Mouse (Mus musculus) lung, embryonic 15.5 days (tissue): ENCODE results near the gene Gm6465. TPM values are rescaled to one million over a fixed set of nuclear protein-coding genes. Genes with fewer than 3 reads are reported as not detected.
"Not testable (repeated sequence)": the region's sequence is repeated elsewhere in the genome, so short reads cannot be mapped to it uniquely, and the experiment has no call there.

Experiments
- ATAC-seq: fragments of 200-750 bp; cut with Nextera tagmentation; 2 replicates; pipeline ENCODE4 v1.8.0; 2017; ENCODE audit warnings: moderate number of reproducible peaks, borderline replicate concordance; ENCODE audit not compliant: low FRiP score, low TSS enrichment; ENCODE audit errors: extremely low read depth
- H3K27ac ChIP-seq: fragments of 300-500 bp; sonication (generic); 2 replicates; pipeline ENCODE4 v1.5.1; 2015; ENCODE audit warnings: moderate library complexity, mild to moderate bottlenecking, inconsistent platforms
- H3K27me3 ChIP-seq: fragments of 300-500 bp; sonication (generic); 2 replicates; pipeline ENCODE4 v1.6.1; 2015; ENCODE audit warnings: inconsistent platforms
- H3K36me3 ChIP-seq: fragments of 300-500 bp; sonication (generic); 2 replicates; pipeline ENCODE4 v1.6.1; 2015; ENCODE audit warnings: inconsistent platforms
- H3K4me1 ChIP-seq: fragments of 300-500 bp; sonication (generic); 2 replicates; pipeline ENCODE4 v1.6.1; 2015; ENCODE audit warnings: inconsistent platforms
- H3K4me2 ChIP-seq: fragments of 300-500 bp; sonication (generic); 2 replicates; pipeline ENCODE4 v1.6.1; 2015; ENCODE audit warnings: inconsistent platforms, mild to moderate bottlenecking, moderate library complexity
- H3K4me3 ChIP-seq: fragments of 300-500 bp; sonication (generic); 2 replicates; pipeline ENCODE4 v1.5.1; 2015; ENCODE audit warnings: mild to moderate bottlenecking, inconsistent platforms
- H3K9ac ChIP-seq: fragments of 300-500 bp; sonication (generic); 2 replicates; pipeline ENCODE4 v1.6.1; 2015; ENCODE audit warnings: inconsistent platforms
- H3K9me3 ChIP-seq: fragments of 300-500 bp; sonication (generic); 2 replicates; pipeline ENCODE4 v1.6.1; 2016; ENCODE audit warnings: inconsistent platforms
- WGBS: fragments of 180-500 bp; shearing (Covaris S2); methylation state at CpG from one replicate; pipeline ENCODE4 v1.1.7; 2015; 5-methylcytosine and 5-hydroxymethylcytosine counted together
- polyA plus RNA-seq: library from polyadenylated mRNA; unstranded; fragments of >200 nt; fragmentation: Nextera tagmentation; extraction: Ambion mirVana; gene quantifications from 2 replicates; pipeline ENCODE4 v1.2.1, GENCODE M21; 2015

Gm6465 gene
- not detected in 2 replicates for polyA plus RNA-seq

GRCm38 (mm10) chr5:11845239-11845638, at the start of gene Gm6465:
Gene Gm6465 (plus strand): TSS chr5:11845539.
- not testable (repeated sequence) for H3K36me3 ChIP-seq, H3K9ac ChIP-seq, H3K9me3 ChIP-seq, ATAC-seq, H3K4me1 ChIP-seq, H3K4me3 ChIP-seq, H3K27me3 ChIP-seq, H3K27ac ChIP-seq, H3K4me2 ChIP-seq
- WGBS: 56% methylated on average over 2 of the region's 2 CpGs

GRCm38 (mm10) chr5:11845824-11846223, 485 bp downstream of the Gm6465 start:
- H3K9me3 ChIP-seq, H3K27me3 ChIP-seq, H3K36me3 ChIP-seq, H3K4me2 ChIP-seq, H3K4me3 ChIP-seq, H3K9ac ChIP-seq, ATAC-seq, H3K4me1 ChIP-seq, H3K27ac ChIP-seq: not testable (repeated sequence)
- WGBS: 54% methylated on average over 1 of the region's 1 CpGs

- H3K36me3 ChIP-seq, ATAC-seq, H3K9ac ChIP-seq, H3K4me3 ChIP-seq, H3K27ac ChIP-seq, H3K27me3 ChIP-seq, H3K4me1 ChIP-seq, H3K4me2 ChIP-seq, H3K9me3 ChIP-seq: not testable (repeated sequence)
Observed at GRCm38 (mm10) chr5:11857909-11858308, 12.6 kb downstream of the Gm6465 start.

Other genes starting within 250 kb of the Gm6465 start
- not detected in 2 replicates for gene Gm8922, start 163.6 kb upstream of the Gm6465 start, polyA plus RNA-seq
- not detected in 2 replicates for gene Gm8926, start 75.0 kb upstream of the Gm6465 start, polyA plus RNA-seq
- not detected in 2 replicates for gene 4933402N22Rik, start 72.5 kb downstream of the Gm6465 start, polyA plus RNA-seq